In genomic region chr19:7291958-7292709, GRCm38 (mm10) we compare ENCODE assay signal across 14 mouse cellular contexts. TPM values are rescaled to one million over a fixed set of nuclear protein-coding genes. Genes with fewer than 3 reads are reported as not detected.
DNase-seq lines count a peak whose midpoint lies in the region; ATAC-seq lines count a peak whose summit lies in the region.
"Had no signal": no experiment of that assay in that cellular context is flagged by ENCODE, and none has a peak within 500 bp of the region (broad histone marks: within the 10 kb centered on the region; RNA-seq: fewer than 3 reads in every experiment).

No protein-coding gene starts in this region.

- ATAC-seq in hindbrain, embryonic 14.5 days (ENCODE audit: low FRiP score): no peak
- ATAC-seq in hindbrain, embryonic 12.5 days (ENCODE audit: low FRiP score): no peak
- ATAC-seq in neural tube, embryonic 15.5 days (ENCODE audit: low FRiP score): no peak
- no peak; the same call in 1 of the 2 replicates for ATAC-seq in embryonic facial prominence, embryonic 14.5 days (ENCODE audit: low read depth)
- ATAC-seq: forebrain, postnatal 0 days had no signal

- no peak for DNase-seq in hindbrain, embryonic 14.5 days (ENCODE audit: low spot score)
- DNase-seq in neural tube, embryonic 10.5 days (ENCODE audit: extremely low spot score, low spot score): no peak
- DNase-seq in embryonic facial prominence, embryonic 14.5 days (ENCODE audit: low spot score): no peak
- DNase-seq in cerebellum, postnatal 36 days: no peak
- DNase-seq in lung, postnatal 14 days: no peak
- DNase-seq: adrenal gland, postnatal 25 days; forebrain, postnatal 0 days; gastrocnemius, postnatal 14 days; kidney, adult 8-10 months; lung, adult 2 months had no signal

- H3K4me3 ChIP-seq in hindbrain, embryonic 14.5 days (replicated peaks; ENCODE audit: low read length): no peak overlapping the region
- H3K4me3 ChIP-seq in hindbrain, embryonic 12.5 days: no peak overlapping the region
- H3K4me3 ChIP-seq in neural tube, embryonic 15.5 days (replicated peaks): no peak overlapping the region
- H3K4me3 ChIP-seq in embryonic facial prominence, embryonic 14.5 days (ENCODE audit: low read depth, low read length): no peak overlapping the region

- no peaks in the 10 kb centered on the region for H3K27me3 ChIP-seq in hindbrain, embryonic 14.5 days (ENCODE audit: control insufficient read depth, insufficient read depth, low read length)
- no peaks in the 10 kb centered on the region for H3K27me3 ChIP-seq in hindbrain, embryonic 12.5 days
- no peaks in the 10 kb centered on the region for H3K27me3 ChIP-seq in neural tube, embryonic 15.5 days (replicated peaks)
- no peaks in the 10 kb centered on the region for H3K27me3 ChIP-seq in embryonic facial prominence, embryonic 14.5 days (replicated peaks; ENCODE audit: control insufficient read depth, insufficient read depth, low read length)
- H3K27me3 ChIP-seq: CH12.LX had no signal

- no peak overlapping the region for H3K4me2 ChIP-seq in hindbrain, embryonic 14.5 days (replicated peaks)
- H3K4me2 ChIP-seq in hindbrain, embryonic 12.5 days (replicated peaks): no peak overlapping the region
- H3K4me2 ChIP-seq in neural tube, embryonic 15.5 days: no peak overlapping the region
- H3K4me2 ChIP-seq in embryonic facial prominence, embryonic 14.5 days (ENCODE audit: low read depth, low read length): no peak overlapping the region
- H3K4me2 ChIP-seq: heart, embryonic 11.5 days had no signal

- no peaks in the 10 kb centered on the region for H3K9me3 ChIP-seq in hindbrain, embryonic 14.5 days (ENCODE audit: control insufficient read depth, low read length)
- no peaks in the 10 kb centered on the region for H3K9me3 ChIP-seq in hindbrain, embryonic 12.5 days (replicated peaks)
- H3K9me3 ChIP-seq in neural tube, embryonic 15.5 days (replicated peaks): no peaks in the 10 kb centered on the region
- H3K9me3 ChIP-seq in embryonic facial prominence, embryonic 14.5 days (ENCODE audit: control insufficient read depth, low read length): no peaks in the 10 kb centered on the region

- peaks cover 10% of the 10 kb centered on the region; the same call in 1 of the 2 replicates for H3K4me1 ChIP-seq in hindbrain, embryonic 14.5 days (replicated peaks; ENCODE audit: control insufficient read depth, insufficient read depth, low read length)
- peaks cover 28% of the 10 kb centered on the region for H3K4me1 ChIP-seq in hindbrain, embryonic 12.5 days
- H3K4me1 ChIP-seq in neural tube, embryonic 15.5 days: peaks cover 18% of the 10 kb centered on the region
- peaks cover 26% of the 10 kb centered on the region for H3K4me1 ChIP-seq in embryonic facial prominence, embryonic 14.5 days (ENCODE audit: control insufficient read depth, insufficient read depth, low read length)

- H3K36me3 ChIP-seq in hindbrain, embryonic 14.5 days (replicated peaks; ENCODE audit: control insufficient read depth, insufficient read depth): peaks cover 19% of the 10 kb centered on the region; the same call in 1 of the 2 replicates
- H3K36me3 ChIP-seq in hindbrain, embryonic 12.5 days: peaks cover 23% of the 10 kb centered on the region
- peaks cover 6% of the 10 kb centered on the region for H3K36me3 ChIP-seq in neural tube, embryonic 15.5 days
- peaks cover 13% of the 10 kb centered on the region for H3K36me3 ChIP-seq in embryonic facial prominence, embryonic 14.5 days (ENCODE audit: control insufficient read depth, insufficient read depth, low read length)

- 0 out of 2 replicates have a peak overlapping the region, but pooled peaks have one; percentile 5 for H3K27ac ChIP-seq in hindbrain, embryonic 14.5 days
- no peak overlapping the region for H3K27ac ChIP-seq in hindbrain, embryonic 12.5 days
- 0 out of 2 replicates have a peak overlapping the region, but pooled peaks have one; percentile 28 for H3K27ac ChIP-seq in neural tube, embryonic 15.5 days (replicated peaks)
- 0 out of 2 replicates have a peak overlapping the region, but pooled peaks have one; percentile 29 for H3K27ac ChIP-seq in embryonic facial prominence, embryonic 14.5 days (replicated peaks; ENCODE audit: low read depth, low read length)

- H3K9ac ChIP-seq in hindbrain, embryonic 14.5 days: no peak overlapping the region
- no peak overlapping the region for H3K9ac ChIP-seq in hindbrain, embryonic 12.5 days
- no peak overlapping the region for H3K9ac ChIP-seq in neural tube, embryonic 15.5 days (replicated peaks)
- no peak overlapping the region for H3K9ac ChIP-seq in embryonic facial prominence, embryonic 14.5 days (ENCODE audit: low read depth, low read length)
- H3K9ac ChIP-seq: forebrain, postnatal 0 days had no signal

- WGBS in hindbrain, embryonic 14.5 days: 80% methylated on average over 7 of the region's 7 CpGs
- WGBS in hindbrain, embryonic 12.5 days: 79% methylated on average over 7 of the region's 7 CpGs
- 83% methylated on average over 7 of the region's 7 CpGs for WGBS in neural tube, embryonic 15.5 days
- WGBS in embryonic facial prominence, embryonic 14.5 days: 70% methylated on average over 7 of the region's 7 CpGs

RNA-seq across cellular contexts. Expression of gene Rcor2, which starts 25.0 kb away (rescaled TPM):
- 12.0 and 13.4 TPM in 2 replicates for polyA plus RNA-seq in hindbrain, embryonic 14.5 days (2014; fragmentation: Nextera tagmentation; extraction: Ambion mirVana)
- polyA plus RNA-seq in hindbrain, embryonic 12.5 days (2016; fragmentation: Nextera tagmentation; extraction: Ambion mirVana): 62.5 and 66.6 TPM in 2 replicates
- 14.8 and 15.3 TPM in 2 replicates for polyA plus RNA-seq in neural tube, embryonic 15.5 days (2015; fragmentation: Nextera tagmentation; extraction: Ambion mirVana)
- 10.8 and 11.7 TPM in 2 replicates for polyA plus RNA-seq in embryonic facial prominence, embryonic 14.5 days (2014; fragmentation: Nextera tagmentation; extraction: Ambion mirVana)

RNA-seq across cellular contexts. Expression of gene Mark2, which starts 49.5 kb away (rescaled TPM):
- 50.7 and 57.6 TPM in 2 replicates for polyA plus RNA-seq in hindbrain, embryonic 14.5 days (2014; fragmentation: Nextera tagmentation; extraction: Ambion mirVana)
- polyA plus RNA-seq in hindbrain, embryonic 12.5 days (2016; fragmentation: Nextera tagmentation; extraction: Ambion mirVana): 62.1 and 64.2 TPM in 2 replicates
- polyA plus RNA-seq in neural tube, embryonic 15.5 days (2015; fragmentation: Nextera tagmentation; extraction: Ambion mirVana): 47.4 and 51.9 TPM in 2 replicates
- 42.0 and 42.1 TPM in 2 replicates for polyA plus RNA-seq in embryonic facial prominence, embryonic 14.5 days (2014; fragmentation: Nextera tagmentation; extraction: Ambion mirVana)

RNA-seq across cellular contexts. Expression of gene Naa40, which starts 51.2 kb away (rescaled TPM):
- polyA plus RNA-seq in hindbrain, embryonic 14.5 days (2014; fragmentation: Nextera tagmentation; extraction: Ambion mirVana): 67.6 and 69.1 TPM in 2 replicates
- 75.9 and 77.6 TPM in 2 replicates for polyA plus RNA-seq in hindbrain, embryonic 12.5 days (2016; fragmentation: Nextera tagmentation; extraction: Ambion mirVana)
- 59.6 and 61.3 TPM in 2 replicates for polyA plus RNA-seq in neural tube, embryonic 15.5 days (2015; fragmentation: Nextera tagmentation; extraction: Ambion mirVana)
- 47.8 and 48.4 TPM in 2 replicates for polyA plus RNA-seq in embryonic facial prominence, embryonic 14.5 days (2014; fragmentation: Nextera tagmentation; extraction: Ambion mirVana)
